Mouse (Mus musculus) G1E (cell line): ENCODE data around the gene Pla2g6. TPM values are rescaled to one million over a fixed set of nuclear protein-coding genes. Genes with fewer than 3 reads are reported as not detected.
A peak's percentile ranks its signal among the peaks of the same experiment; 100 is the strongest.

Source experiments
- ATAC-seq: 2 replicates; pipeline ENCODE4 v1.8.0; 2016; ENCODE audit warnings: mild to moderate bottlenecking; ENCODE audit not compliant: insufficient number of reproducible peaks, poor library complexity, low FRiP score, severe bottlenecking; ENCODE audit errors: extremely low read depth
- DNase-seq: peaks from one replicate; pipeline ENCODE4 v3.0.0; 2012; ENCODE audit warnings: low spot score
- H3K27me3 ChIP-seq: 2 replicates; pipeline ENCODE4 v1.6.1; 2012; ENCODE audit warnings: mild to moderate bottlenecking, low read length, inconsistent platforms; ENCODE audit not compliant: insufficient read depth
- H3K36me3 ChIP-seq: replicated peaks from 2 replicates; pipeline ENCODE3; 2012; ENCODE audit warnings: mild to moderate bottlenecking, inconsistent platforms
- H3K4me1 ChIP-seq: 2 replicates; pipeline ENCODE4 v1.6.1; 2012; ENCODE audit warnings: low read depth, low read length, inconsistent platforms, mixed read lengths; ENCODE audit not compliant: insufficient read depth
- H3K4me3 ChIP-seq: 2 replicates; pipeline ENCODE4 v1.5.1; 2012; ENCODE audit warnings: low read depth, mild to moderate bottlenecking, inconsistent platforms, low read length, moderate library complexity, mixed read lengths
- H3K9me3 ChIP-seq: replicated peaks from 2 replicates; pipeline ENCODE4 v1.6.1; 2012; ENCODE audit warnings: inconsistent platforms
- CTCF ChIP-seq: IDR thresholded peaks from 2 replicates; pipeline ENCODE4 v1.5.1; 2012; ENCODE audit warnings: low read depth, low read length, inconsistent platforms, mixed read lengths
- GATA1 ChIP-seq: IDR thresholded peaks from 2 replicates; pipeline ENCODE4 v1.6.1; 2012; ENCODE audit warnings: borderline replicate concordance, low read length, inconsistent platforms, mixed read lengths
- GATA2 ChIP-seq: IDR thresholded peaks from 2 replicates; pipeline ENCODE4 v1.6.1; 2012; ENCODE audit warnings: low read depth, low read length, inconsistent platforms, borderline replicate concordance
- POLR2AphosphoS5 ChIP-seq: IDR thresholded peaks from 2 replicates; pipeline ENCODE4 v1.6.1; 2012; ENCODE audit warnings: low read depth, low read length, inconsistent platforms; ENCODE audit not compliant: insufficient replicate concordance
- TAL1 ChIP-seq: conservative IDR thresholded peaks from 2 replicates; pipeline ENCODE4 v1.6.1; 2012; ENCODE audit warnings: low read depth, low read length, inconsistent platforms, mixed read lengths
- polyA plus RNA-seq: library from polyadenylated mRNA; stranded (reverse); fragments of >175 nt; gene quantifications from 2 replicates; pipeline ENCODE4 v1.2.3, GENCODE M21; 2012
- total RNA-seq, 2 experiments: library from RNA; stranded (forward) in 1 of 2; stranded (reverse) in 1 of 2; fragments of 200-1000 nt in 1 of 2; fragments of >200 nt in 1 of 2; fragmentation: Nextera tagmentation in 1 of 2; gene quantifications; 2 replicates each; pipeline ENCODE4 v1.2.3; 2014 to 2017

The Pla2g6 gene
- total and polyA plus RNA-seq, 3 experiments = 6.5 to 26.4 (median 24.5) TPM

DNA sequence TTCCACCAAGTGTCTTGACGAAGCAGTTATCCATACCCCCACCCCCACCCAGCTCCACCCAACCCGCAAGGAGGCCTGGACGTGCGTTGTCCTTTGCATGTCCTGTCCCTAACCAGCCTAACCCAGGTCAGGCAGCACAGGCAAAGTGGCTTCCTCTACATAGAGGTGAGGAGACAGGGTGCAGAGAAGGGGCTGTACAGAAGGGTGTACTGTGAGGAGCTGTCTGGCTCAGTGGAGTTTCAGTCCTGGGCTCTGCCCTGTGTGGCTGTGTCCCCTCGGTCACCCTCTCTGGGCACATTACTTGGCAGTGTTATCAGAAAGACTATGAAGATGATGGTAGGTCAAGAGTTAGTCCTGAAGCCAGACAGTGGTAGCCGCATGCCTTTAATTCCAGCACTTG lies 24.3 kb upstream of the Pla2g6 start:
- TF ChIP-seq GATA2 (no peak), GATA1 (no peak), CTCF (no peak), TAL1 (no peak), POLR2AphosphoS5 (no peak)
- ATAC-seq = no peak
- H3K4me1 ChIP-seq = peaks cover 65% of the 10 kb centered on the region
- H3K4me3 ChIP-seq = peak overlapping the region; percentile 33; the same call in 1 of the 2 replicates
- peaks cover 6% of the 10 kb centered on the region for H3K9me3 ChIP-seq
- H3K27me3 ChIP-seq = peaks cover 8% of the 10 kb centered on the region; the same call in 1 of the 2 replicates
- no peak for DNase-seq
- H3K36me3 ChIP-seq = peaks cover 62% of the 10 kb centered on the region

DNA sequence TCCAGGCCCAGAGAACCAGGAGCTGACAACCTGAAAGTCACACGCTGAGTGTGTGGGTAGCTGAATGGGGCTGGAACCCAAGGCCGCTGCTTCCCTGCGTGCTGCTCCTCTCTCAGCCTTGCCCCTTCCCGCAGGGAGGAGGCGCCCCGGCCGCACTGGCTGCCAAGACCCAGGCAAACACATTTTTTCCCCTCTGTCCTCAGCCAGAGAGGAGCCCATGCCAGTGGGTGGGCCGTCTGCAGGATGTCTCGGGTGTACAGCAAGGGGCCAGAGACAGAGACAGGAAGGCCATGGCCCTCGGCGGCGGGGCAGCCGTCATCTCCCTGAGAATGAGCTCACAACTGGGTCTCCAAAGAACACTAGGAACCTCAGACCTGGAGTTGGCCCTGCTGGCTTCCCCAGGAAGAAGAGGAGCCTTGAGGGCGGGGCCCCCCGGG lies 23.2 kb upstream of the Pla2g6 start:
- no peaks in the 10 kb centered on the region for H3K9me3 ChIP-seq
- TF ChIP-seq TAL1 (no peak), GATA1 (no peak), POLR2AphosphoS5 (no peak), CTCF (no peak), GATA2 (no peak)
- H3K27me3 ChIP-seq = peaks cover 12% of the 10 kb centered on the region; the same call in 1 of the 2 replicates
- DNase-seq (no peak), ATAC-seq (no peak)
- peaks cover 71% of the 10 kb centered on the region for H3K4me1 ChIP-seq
- H3K36me3 ChIP-seq = peaks cover 51% of the 10 kb centered on the region
- H3K4me3 ChIP-seq = peak overlapping the region; percentile 59; the same call in 1 of the 2 replicates

DNA sequence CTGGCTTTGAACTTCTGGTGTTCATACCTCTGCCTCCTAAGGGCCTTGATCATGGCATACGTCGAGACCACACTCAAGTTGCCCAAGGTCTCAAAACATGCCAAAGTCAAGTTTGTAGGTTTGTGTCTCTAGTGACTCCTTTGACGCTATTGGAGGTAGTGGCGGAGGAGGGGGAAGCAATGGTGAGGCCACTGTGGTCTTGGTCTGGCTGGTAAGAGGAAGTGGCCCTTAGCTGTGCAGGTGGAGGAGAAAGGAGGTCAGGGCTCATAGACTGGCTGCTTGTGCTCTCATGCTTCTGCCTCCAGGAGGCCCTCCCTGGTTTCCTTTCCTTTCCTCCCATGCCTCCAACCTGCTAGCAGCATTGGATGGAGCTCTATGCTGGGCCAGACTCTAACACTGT lies 22.7 kb upstream of the Pla2g6 start:
- ATAC-seq (no peak), DNase-seq (no peak)
- H3K27me3 ChIP-seq = peaks cover 16% of the 10 kb centered on the region; the same call in 1 of the 2 replicates
- H3K4me3 ChIP-seq = peak overlapping the region; percentile 59; the same call in 1 of the 2 replicates
- no peaks in the 10 kb centered on the region for H3K9me3 ChIP-seq
- peaks cover 75% of the 10 kb centered on the region for H3K4me1 ChIP-seq
- H3K36me3 ChIP-seq = peaks cover 46% of the 10 kb centered on the region
- TF ChIP-seq POLR2AphosphoS5 = no peak
- no peak for TF ChIP-seq CTCF
- TF ChIP-seq TAL1 = no peak

DNA sequence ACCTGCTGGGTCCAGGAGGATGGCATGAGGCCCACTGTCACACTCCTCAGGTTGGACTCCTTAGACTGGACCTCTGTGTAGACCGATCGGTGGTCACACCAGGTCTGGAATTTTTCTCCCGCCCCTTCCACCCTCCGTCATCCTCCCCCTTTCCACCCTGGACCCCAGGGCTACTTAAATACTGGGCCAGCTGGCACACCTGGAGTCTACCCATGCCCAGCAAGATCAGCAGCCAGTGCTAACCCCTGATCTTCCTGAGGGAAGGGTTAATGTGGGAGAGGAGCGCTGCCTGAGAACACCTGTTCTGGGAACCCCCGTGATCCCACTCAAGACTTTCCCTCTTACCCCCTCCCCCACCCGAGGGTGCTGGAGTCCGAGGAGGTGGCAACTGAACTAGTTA lies 20.5 kb upstream of the Pla2g6 start:
- no peak for ATAC-seq
- H3K4me3 ChIP-seq = peak overlapping the region; percentile 91
- no peaks in the 10 kb centered on the region for H3K9me3 ChIP-seq
- TF ChIP-seq POLR2AphosphoS5 (no peak), GATA1 (no peak), CTCF (no peak)
- H3K27me3 ChIP-seq = peaks cover 17% of the 10 kb centered on the region; the same call in 1 of the 2 replicates
- peaks cover 30% of the 10 kb centered on the region for H3K36me3 ChIP-seq
- peaks cover 70% of the 10 kb centered on the region for H3K4me1 ChIP-seq
- no peak for DNase-seq

DNA sequence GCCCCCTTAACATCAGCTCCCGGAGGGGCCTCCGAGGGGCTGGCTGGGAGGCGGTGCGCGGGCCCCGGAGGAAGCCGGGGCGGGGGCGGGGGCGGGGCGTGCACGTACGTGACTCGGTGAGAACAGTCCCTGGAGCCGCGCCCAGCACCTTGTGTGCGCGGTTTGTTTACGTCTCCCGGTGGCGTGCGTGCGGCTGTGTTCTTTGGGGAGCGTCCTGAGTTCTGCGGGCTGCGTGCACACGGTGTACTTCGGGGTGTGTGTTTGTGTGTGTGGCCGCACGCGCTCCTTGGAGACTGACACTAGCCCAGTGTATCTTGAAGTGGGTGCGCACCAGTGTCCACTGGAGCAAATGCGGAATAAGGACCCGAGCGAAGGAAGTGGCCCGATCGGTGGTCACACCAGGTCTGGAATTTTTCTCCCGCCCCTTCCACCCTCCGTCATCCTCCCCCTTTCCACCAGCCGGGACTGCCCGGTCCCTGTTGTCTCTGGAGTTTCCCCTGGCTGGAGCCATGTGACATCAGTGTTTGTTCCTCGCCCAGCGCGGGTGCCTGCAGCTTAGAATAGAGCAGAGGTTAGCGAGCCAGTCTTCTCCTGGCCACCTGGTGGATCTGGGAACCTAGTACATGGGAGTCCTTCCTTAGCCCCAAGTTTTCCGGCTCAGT lies 19.8 kb upstream of the Pla2g6 start:
- H3K27me3 ChIP-seq = peaks cover 17% of the 10 kb centered on the region; the same call in 1 of the 2 replicates
- peak overlapping the region; percentile 91 for H3K4me3 ChIP-seq
- TF ChIP-seq CTCF = no peak
- no peak for TF ChIP-seq GATA2
- no peak for TF ChIP-seq GATA1
- no peak for TF ChIP-seq TAL1
- no peak for TF ChIP-seq POLR2AphosphoS5
- DNase-seq (peak; percentile 87), ATAC-seq (peak; percentile 47)
- peaks cover 74% of the 10 kb centered on the region for H3K4me1 ChIP-seq
- no peaks in the 10 kb centered on the region for H3K9me3 ChIP-seq
- H3K36me3 ChIP-seq = peaks cover 25% of the 10 kb centered on the region

DNA sequence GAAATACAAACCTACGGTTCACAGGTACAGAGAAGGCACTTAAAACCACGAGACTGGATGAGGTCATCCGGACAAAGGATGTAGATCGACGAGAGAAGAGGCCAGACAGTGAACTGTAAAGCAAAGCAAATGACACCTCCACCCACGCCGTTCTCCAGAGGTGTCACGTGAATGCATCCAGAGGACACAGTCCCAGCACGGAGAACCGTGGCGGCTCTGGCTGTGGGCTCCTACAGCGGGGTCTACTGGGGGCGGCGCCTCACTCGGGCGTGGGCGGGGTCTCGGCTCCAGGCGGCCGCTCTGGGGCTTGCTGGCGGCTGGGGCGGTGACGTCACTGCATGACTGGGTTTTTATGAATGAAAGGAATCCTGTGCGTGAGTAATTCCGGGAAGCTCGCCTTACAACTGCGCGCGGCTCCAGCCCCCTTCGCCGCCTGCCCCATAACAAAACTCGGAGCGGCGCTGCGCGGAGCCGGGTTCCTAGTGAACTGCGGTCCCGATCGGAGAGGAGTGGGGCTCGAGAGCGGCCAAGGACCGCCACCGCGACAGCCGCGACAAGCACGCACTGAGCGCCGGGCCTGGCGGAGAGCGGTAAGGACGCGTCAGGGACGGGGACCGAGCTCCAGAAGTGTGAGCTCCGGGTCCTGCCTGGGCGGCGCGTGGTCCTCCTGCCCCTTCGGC lies 19.1 kb upstream of the Pla2g6 start:
- H3K27me3 ChIP-seq = peaks cover 17% of the 10 kb centered on the region; the same call in 1 of the 2 replicates
- DNase-seq (peak; percentile 84), ATAC-seq (peak; percentile 69)
- peaks cover 72% of the 10 kb centered on the region for H3K4me1 ChIP-seq
- TF ChIP-seq GATA1 (no peak), TAL1 (no peak), POLR2AphosphoS5 (no peak), GATA2 (no peak)
- H3K36me3 ChIP-seq = peaks cover 22% of the 10 kb centered on the region
- H3K9me3 ChIP-seq = no peaks in the 10 kb centered on the region
- H3K4me3 ChIP-seq = peak overlapping the region; percentile 91
